Mouse (Mus musculus): Measurements from ENCODE around the gene Sept6.

- TF ChIP-seq CTCF (IDR thresholded peaks at IDR 0.05; ENCODE audit: control insufficient read depth, insufficient read depth, low read length) (no peak), POLR2A (IDR thresholded peaks at IDR 0.05; ENCODE audit: borderline replicate concordance, control insufficient read depth, low read depth, low read length) (no peak)
Observed at GRCm38 (mm10) chrX:36864609-36865328, 126.8 kb downstream of the Sept6 start.

Data from bone marrow, adult 2 months (tissue).